Mouse (Mus musculus) adrenal gland, adult (tissue): Measurements from ENCODE around the gene Car9.
"Not testable (repeated sequence)": the region's sequence is repeated elsewhere in the genome, so short reads cannot be mapped to it uniquely, and the experiment has no call there.

Experiments
- DNase-seq, 2 experiments: peaks; one replicate each; pipeline ENCODE4 v3.0.0; 2022 to 2023; ENCODE audit warnings: low spot score in 1 of 2; ENCODE audit not compliant: inconsistent age in 2 of 2

Gene Car9

GRCm38 (mm10) chr4:43519956-43520355, 13.2 kb downstream of the Car9 start:
- peak; percentile 86 to 96 for DNase-seq

DNA sequence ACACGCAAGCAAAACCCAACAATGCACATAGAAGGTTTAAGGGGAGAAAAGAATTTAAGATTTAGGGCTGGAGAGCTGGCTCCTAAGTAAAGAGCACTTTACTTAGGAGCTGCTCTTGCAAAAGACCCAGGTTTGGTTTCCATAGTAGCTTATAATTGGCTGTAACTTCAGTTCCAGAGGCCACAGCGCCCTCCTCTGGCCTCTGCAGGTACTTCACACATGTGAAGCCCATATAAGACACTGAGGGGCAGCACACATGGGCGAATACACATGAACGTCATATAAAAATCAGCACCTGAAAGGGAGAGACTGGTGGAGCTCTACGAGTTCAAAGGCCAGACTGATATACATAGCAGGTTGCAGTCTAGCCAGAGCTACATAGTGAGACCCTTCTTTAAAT, 21.1 kb downstream of the Car9 start:
- peak in 1 of 2 experiments; percentile 60 for DNase-seq

GRCm38 (mm10) chr4:43528487-43528886, 21.7 kb downstream of the Car9 start:
- no peak for DNase-seq

GRCm38 (mm10) chr4:43530081-43530501, 23.3 kb downstream of the Car9 start:
- peak; percentile 67 to 84 for DNase-seq

GRCm38 (mm10) chr4:43530581-43530980, 23.8 kb downstream of the Car9 start:
- DNase-seq: peak; percentile 86 to 94

- DNase-seq: peak; percentile 90 to 94
Measured at GRCm38 (mm10) chr4:43533270-43533669, 26.5 kb downstream of the Car9 start.

DNA sequence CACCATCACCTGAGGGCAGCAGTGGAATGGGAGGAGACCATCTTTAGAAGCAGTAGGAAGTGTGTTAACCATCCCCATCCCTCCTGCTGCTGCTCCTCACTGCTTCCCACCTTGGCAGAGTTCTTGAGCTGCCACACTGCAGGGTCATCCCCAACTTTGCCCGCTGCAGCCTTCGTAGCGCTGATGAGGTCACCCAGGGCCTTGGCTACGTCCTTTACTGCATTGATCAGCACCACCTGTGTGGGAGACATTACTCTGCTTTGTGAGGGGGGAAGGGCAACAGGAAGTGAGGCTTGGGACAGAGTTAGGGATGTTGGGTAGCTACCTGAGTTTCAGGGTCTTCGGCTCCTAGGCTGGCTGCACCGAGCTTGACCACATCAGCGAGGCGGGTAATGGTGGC, 28.9 kb downstream of the Car9 start:
- peak in 1 of 2 experiments; percentile 75 for DNase-seq

DNA sequence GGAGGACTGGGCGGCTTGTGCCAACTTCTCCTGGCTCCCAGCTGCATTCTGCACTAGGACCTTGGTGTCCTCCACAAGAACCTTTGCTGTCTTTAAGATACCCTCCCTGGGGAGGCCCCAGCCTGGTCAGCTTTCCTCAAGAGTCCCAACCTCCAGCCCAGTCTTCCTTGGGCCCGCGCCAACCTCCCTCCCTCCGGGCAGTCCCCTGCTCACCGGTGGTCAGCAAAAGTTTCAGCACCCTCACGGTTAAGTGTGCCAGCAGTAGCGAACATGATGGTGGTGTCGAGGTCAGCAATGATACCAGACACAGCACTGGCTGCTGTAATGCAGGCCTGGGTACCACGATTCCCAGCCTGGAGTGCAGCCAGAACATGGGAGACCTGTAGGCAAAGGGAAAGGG, 29.3 kb downstream of the Car9 start:
- peak in 1 of 2 experiments; percentile 69 for DNase-seq

DNA sequence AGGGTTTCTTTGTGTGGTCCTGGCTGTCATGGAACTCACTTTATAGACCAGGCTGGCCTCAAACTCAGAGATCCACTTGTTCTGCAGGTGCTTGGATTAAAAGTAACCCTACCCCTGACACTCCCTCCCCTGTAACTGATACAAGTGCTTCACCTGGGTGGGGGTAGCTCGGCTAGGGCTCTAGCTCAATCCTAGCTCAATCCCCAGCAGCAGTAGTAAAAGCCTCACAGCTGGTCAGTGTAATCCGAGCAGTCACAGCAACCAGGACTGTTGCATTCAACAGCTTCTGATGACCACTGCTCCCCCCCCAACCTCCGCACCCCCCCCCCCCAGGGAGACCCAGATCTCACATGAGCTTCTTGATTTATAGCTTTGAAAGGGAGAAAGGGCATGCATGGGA, 35.3 kb downstream of the Car9 start:
- no peak for DNase-seq

GRCm38 (mm10) chr4:43546375-43547047, 39.7 kb downstream of the Car9 start:
- DNase-seq: peak; percentile 82 to 91

GRCm38 (mm10) chr4:43547160-43547559, 40.4 kb downstream of the Car9 start:
- no peak for DNase-seq

- no peak for DNase-seq
Measured at GRCm38 (mm10) chr4:43549055-43549454, 42.3 kb downstream of the Car9 start.

GRCm38 (mm10) chr4:43551854-43552253, 45.1 kb downstream of the Car9 start:
- DNase-seq: not testable (repeated sequence)

GRCm38 (mm10) chr4:43552437-43552836, 45.7 kb downstream of the Car9 start:
- DNase-seq: no peak

DNA sequence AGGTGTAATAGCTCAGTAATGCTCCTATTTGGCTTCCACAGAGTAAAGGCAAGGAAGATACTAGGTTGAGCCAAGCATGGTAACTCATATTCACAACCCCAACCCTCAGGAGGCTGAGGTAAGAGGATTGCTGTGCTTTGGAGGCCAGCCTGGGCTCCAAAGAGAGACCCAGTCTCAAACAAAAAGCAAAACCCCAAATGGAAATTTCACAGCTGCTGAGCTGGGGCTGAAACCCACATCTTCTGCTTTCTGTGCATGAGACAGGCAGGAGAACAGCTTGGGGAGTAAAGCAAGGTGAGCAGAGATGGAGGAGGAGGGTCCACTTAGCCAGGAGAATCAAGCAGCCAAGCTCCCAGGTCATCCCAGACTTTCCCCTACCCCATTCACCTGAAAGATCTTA, 47.1 kb downstream of the Car9 start:
- no peak for DNase-seq

- no peak for DNase-seq
Measured at GRCm38 (mm10) chr4:43555926-43556325, 49.2 kb downstream of the Car9 start.

GRCm38 (mm10) chr4:43558028-43558630, 51.4 kb downstream of the Car9 start:
- DNase-seq: peak; percentile 50 to 81

GRCm38 (mm10) chr4:43558631-43559356, 52.0 kb downstream of the Car9 start:
- peak; percentile 87 to 94 for DNase-seq

GRCm38 (mm10) chr4:43559519-43560242, 52.9 kb downstream of the Car9 start:
- DNase-seq: peak in 1 of 2 experiments; percentile 78

DNA sequence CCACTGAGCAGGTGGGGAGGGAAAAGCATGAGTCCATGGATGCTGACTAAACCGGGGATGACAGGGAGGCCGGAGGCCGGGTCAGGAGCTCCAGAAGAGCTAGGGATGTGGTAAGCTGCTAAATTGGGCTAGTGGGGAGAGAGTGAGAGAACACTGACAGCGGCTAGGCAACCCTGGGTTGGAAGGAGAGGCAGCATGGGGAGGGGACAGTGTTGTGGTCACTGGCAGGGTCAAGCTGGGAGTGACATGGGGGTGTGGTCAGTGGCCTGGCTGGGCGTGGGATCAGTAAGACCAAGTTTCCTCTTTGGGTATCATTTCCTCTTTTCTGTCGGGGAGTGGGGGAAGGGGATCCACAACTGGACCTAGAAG, 53.5 kb downstream of the Car9 start:
- peak; percentile 77 to 87 for DNase-seq

GRCm38 (mm10) chr4:43560976-43561375, 54.2 kb downstream of the Car9 start:
- DNase-seq: peak in 1 of 2 experiments; percentile 73
